Mouse (Mus musculus) heart, adult 2 months (tissue): ENCODE data around the gene Smpd2.

Source experiments
- CTCF ChIP-seq: fragments of 200-600 bp; IDR thresholded peaks from 2 replicates; pipeline ENCODE4 v1.8.1; 2022; ENCODE audit warnings: antibody characterized with exemption, mild to moderate bottlenecking, moderate library complexity
- EP300 ChIP-seq: fragments of 200-500 bp; IDR thresholded peaks from 2 replicates; pipeline ENCODE4 v1.6.1; 2011; ENCODE audit warnings: low read depth, low read length, control low read depth; ENCODE audit not compliant: insufficient read depth
- POLR2A ChIP-seq: fragments of 200-500 bp; IDR thresholded peaks from 2 replicates; pipeline ENCODE4 v1.6.1; 2011; ENCODE audit warnings: mild to moderate bottlenecking, low read depth, low read length, control low read depth; ENCODE audit not compliant: insufficient read depth

DNA sequence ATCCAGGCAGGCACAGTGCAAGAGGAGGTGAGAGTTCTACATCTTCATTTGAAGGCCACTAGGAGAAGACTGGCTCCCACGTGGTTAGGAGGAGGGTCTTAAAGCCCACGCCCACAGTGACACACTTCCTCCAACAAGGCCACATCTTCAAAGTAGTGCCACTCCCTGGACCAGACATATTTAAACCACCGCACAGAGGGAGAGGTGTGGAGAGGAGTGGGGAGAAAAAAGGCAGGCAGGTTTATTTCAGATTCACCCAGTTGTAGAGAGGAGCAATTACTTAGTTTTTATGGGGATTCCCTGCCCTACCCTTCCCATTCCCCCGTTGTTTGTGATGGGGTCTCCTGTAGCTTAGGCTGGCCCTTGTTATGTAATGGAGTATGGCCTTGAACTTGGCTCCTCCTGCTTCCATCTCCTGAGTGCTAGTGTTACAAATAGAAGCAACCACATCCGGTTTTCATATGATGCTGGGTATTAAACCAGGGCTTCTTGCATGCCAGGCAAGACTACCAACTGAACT lies 17.1 kb downstream of the Smpd2 start:
- TF ChIP-seq CTCF (no peak), EP300 (no peak), POLR2A (no peak)
